Mouse (Mus musculus) erythroblast, adult 5-6 weeks (primary cell): ENCODE measurements at regions not wholly inside any gene's neighbourhood (a gene's known extent, or its start where the extent isn't known, plus 50 kb on each side); places are given as distances from the start of the nearest gene placed in this dataset.

ENCODE experiments used
- ATAC-seq: replicated peaks from 2 replicates; pipeline ENCODE4 v1.8.0; 2016; ENCODE audit warnings: moderate number of reproducible peaks, mild to moderate bottlenecking, moderate TSS enrichment, inconsistent platforms; ENCODE audit not compliant: poor library complexity, low FRiP score, severe bottlenecking

GRCm38 (mm10) chr16:25083729-25084128, 202.9 kb upstream of the Tprg start:
- no peak for ATAC-seq

GRCm38 (mm10) chr16:25087741-25088648, 198.6 kb upstream of the Tprg start:
- no peak for ATAC-seq

- no peak for ATAC-seq
These were observed 198.0 kb upstream of the Tprg start for GRCm38 (mm10) chr16:25088649-25089019.

GRCm38 (mm10) chr16:25104165-25104564, 182.5 kb upstream of the Tprg start:
- ATAC-seq, result no peak

GRCm38 (mm10) chr16:25104603-25105002, 182.0 kb upstream of the Tprg start:
- no peak for ATAC-seq

GRCm38 (mm10) chr16:25140164-25140563, 146.5 kb upstream of the Tprg start:
- no peak for ATAC-seq

- peak; percentile 76 for ATAC-seq
These were observed 139.1 kb upstream of the Tprg start for GRCm38 (mm10) chr16:25147486-25147885.

- ATAC-seq, result no peak
These were observed 137.4 kb upstream of the Tprg start for GRCm38 (mm10) chr16:25149186-25149585.

- no peak for ATAC-seq
These were observed 109.7 kb upstream of the Tprg start for GRCm38 (mm10) chr16:25176870-25177269.

GRCm38 (mm10) chr16:25178055-25178454, 108.6 kb upstream of the Tprg start:
- no peak for ATAC-seq

GRCm38 (mm10) chr16:25181939-25182338, 104.7 kb upstream of the Tprg start:
- ATAC-seq, result no peak

- ATAC-seq, result no peak
These were observed 89.5 kb upstream of the Tprg start for GRCm38 (mm10) chr16:25197079-25197478.

GRCm38 (mm10) chr16:25198844-25199243, 87.8 kb upstream of the Tprg start:
- ATAC-seq, result peak; percentile 36; the same call in 1 of the 2 replicates

- ATAC-seq, result 0 out of 2 replicates have a peak, but pooled peaks have one; percentile 9
These were observed 86.6 kb upstream of the Tprg start for GRCm38 (mm10) chr16:25199984-25200383.

- ATAC-seq, result peak; percentile 90
These were observed 85.4 kb upstream of the Tprg start for GRCm38 (mm10) chr16:25201094-25201770.

GRCm38 (mm10) chr16:25213250-25213649, 73.4 kb upstream of the Tprg start:
- ATAC-seq, result no peak

- no peak for ATAC-seq
These were observed 66.1 kb upstream of the Tprg start for GRCm38 (mm10) chr16:25220552-25220951.

GRCm38 (mm10) chr16:25224801-25225200, 61.8 kb upstream of the Tprg start:
- ATAC-seq, result no peak
